Mouse (Mus musculus): ENCODE data around the gene Trmt61a.

DNA sequence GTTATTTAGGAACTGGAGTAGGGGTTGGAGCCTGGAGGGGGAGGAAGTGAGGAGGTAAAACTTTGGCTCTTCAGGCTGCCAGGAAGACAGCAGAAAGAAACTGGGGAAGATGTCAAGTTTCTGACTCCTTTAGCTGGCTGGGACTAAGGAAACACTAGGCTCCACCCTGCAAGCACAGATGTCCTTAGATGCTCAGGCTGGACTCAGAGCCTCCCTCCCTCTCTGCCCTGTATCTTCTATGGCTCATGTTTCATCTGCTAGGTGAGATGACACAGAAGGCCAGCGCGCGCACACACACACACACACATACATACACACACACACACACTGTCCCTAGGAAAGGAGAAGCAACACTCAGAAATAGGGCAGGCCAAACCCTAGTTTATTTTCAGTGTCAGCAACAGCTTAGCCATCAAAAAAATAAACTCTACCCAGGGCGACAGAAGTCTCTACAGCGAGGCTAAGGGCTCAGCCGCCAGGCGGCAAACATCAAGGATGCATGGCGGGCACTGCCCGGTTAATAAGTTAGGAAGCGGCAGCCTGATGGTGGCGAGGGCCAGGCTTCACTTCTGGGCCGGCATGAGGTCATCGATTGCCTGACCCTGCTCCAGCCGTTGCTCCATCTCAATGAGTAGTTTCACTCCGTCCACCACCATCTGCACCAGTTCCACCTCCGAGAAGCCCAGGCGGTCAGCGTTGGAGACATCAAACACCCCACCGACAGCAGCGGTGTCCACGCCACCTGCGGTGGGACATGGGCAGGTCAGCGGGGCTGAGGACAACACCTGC is 8.7 kb upstream of the Trmt61a start:
- TF ChIP-seq CTCF (IDR thresholded peaks at IDR 0.05; ENCODE audit: extremely low read depth, insufficient read length, insufficient replicate concordance, low read depth, low read length) (no peak), POLR2A (IDR thresholded peaks at IDR 0.05; ENCODE audit: low read depth, low read length) (no peak)
